Comparison of ENCODE assay signal across 8 mouse cellular contexts in genomic region chr4:94613972-94614626, GRCm38 (mm10). TPM values are rescaled to one million over a fixed set of nuclear protein-coding genes. Genes with fewer than 3 reads are reported as not detected.
DNase-seq lines count a peak whose midpoint lies in the region; ATAC-seq lines count a peak whose summit lies in the region.

Gene Ift74, plus strand, starts transcription at chr4:94614491.

- peak; percentile 95 to 97 for DNase-seq in adrenal gland, adult (ENCODE audit: inconsistent age in 2 of 2, low spot score in 1 of 2)
- DNase-seq in embryo, embryonic 10.5 days (ENCODE audit: low spot score) = peak; percentile 98
- peak; percentile 95 for DNase-seq in gastrocnemius, postnatal 14 days
- DNase-seq in left cerebral cortex, postnatal 10 days (ENCODE audit: extremely low spot score in 1 of 2, low spot score in 2 of 2) = peak; percentile 94 to 97
- DNase-seq in right cerebral cortex, postnatal 25 days = peak; percentile 92
- DNase-seq in urinary bladder, postnatal 4 days (ENCODE audit: low spot score in 2 of 2) = peak; percentile 89 to 96

- peak; percentile 99 for ATAC-seq in inflammation-experienced regulatory T-cells, adult 6 months
- ATAC-seq in megakaryocyte-erythroid progenitor cell, adult 5-6 weeks (replicated peaks; ENCODE audit: low FRiP score, low TSS enrichment, poor library complexity, severe bottlenecking) = peak; percentile 100

- intact Hi-C loops in gastrocnemius, postnatal 14 days (cut with DNase I; ENCODE audit: low total_unique reads) = no loop called here
- intact Hi-C loops in left cerebral cortex, postnatal 10 days (cut with DNase I) = no loop called here

RNA-seq across cellular contexts. Expression of gene Ift74, which starts in this region (rescaled TPM):
- 1 to 10 TPM; 4.8 to 4.9 TPM for total RNA-seq in gastrocnemius, postnatal 14 days (2021)
- 1 to 10 TPM; 4.9 to 7.8 (median 5.1) TPM for polyA plus RNA-seq in inflammation-experienced regulatory T-cells, adult 6 months (2017; shearing (Covaris generic))
- 10 to 100 TPM; 28.2 to 29.4 TPM for total RNA-seq in left cerebral cortex, postnatal 10 days (2021)
- 6.9 and 8.2 TPM in 2 replicates for total RNA-seq in megakaryocyte-erythroid progenitor cell, adult 5-6 weeks (2014; fragmentation: Nextera tagmentation)
- total RNA-seq in megakaryocyte-erythroid progenitor cell, adult 5-6 weeks (2017) = 18.3 and 20.9 TPM in 2 replicates

Comparison
In these comparisons a context has a peak if more than half of its experiments do, and no peak if none do; other contexts are left out.
1. Peak in every context shown above with its lines: DNase-seq and ATAC-seq.